Mouse (Mus musculus) kidney, adult 2 months (tissue): ENCODE measurements around the gene Samd13.

Experiments
- CTCF ChIP-seq: fragments of 200-500 bp; conservative IDR thresholded peaks from 2 replicates; pipeline ENCODE4 v1.5.1; 2011; ENCODE audit warnings: low read depth, mild to moderate bottlenecking, control low read depth, low read length, moderate library complexity, mixed read lengths; ENCODE audit not compliant: insufficient read depth, insufficient read length
- POLR2A ChIP-seq: fragments of 200-500 bp; IDR thresholded peaks from one replicate; pipeline ENCODE4 v1.6.1; 2011; ENCODE audit warnings: low read depth, low read length, control low read depth

DNA sequence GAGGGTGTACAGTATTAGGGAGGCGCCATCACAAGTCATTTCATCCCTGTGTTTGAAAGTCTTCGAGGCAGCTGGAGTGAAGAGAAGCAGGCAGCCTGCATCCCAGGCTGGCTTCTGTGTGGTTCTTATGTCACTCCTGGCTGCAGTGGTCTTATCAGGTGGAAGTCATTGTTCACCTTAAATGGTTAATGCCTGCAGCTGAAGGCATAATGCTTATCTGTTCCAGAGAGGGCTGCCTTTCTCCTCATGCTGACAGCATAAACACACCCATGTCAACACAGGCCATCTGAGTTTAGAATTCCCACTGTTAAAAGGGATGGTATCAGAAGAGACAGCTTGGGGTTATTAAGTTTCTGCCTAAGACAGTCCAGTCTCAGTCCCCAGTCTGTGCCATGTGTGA, 84.2 kb downstream of the Samd13 start:
- TF ChIP-seq CTCF = no peak
- TF ChIP-seq POLR2A = no peak
